Mouse (Mus musculus): Measurements from ENCODE around the gene Fkbp15. TPM values are rescaled to one million over a fixed set of nuclear protein-coding genes. Genes with fewer than 3 reads are reported as not detected.
A peak's percentile ranks its signal among the peaks of the same experiment; 100 is the strongest.

Gene Fkbp15
- polyA plus RNA-seq, 1 experiment from 2014 or later = 18.2 TPM

- peaks cover 64% of the 10 kb centered on the region for H3K36me3 ChIP-seq
- H3K4me2 ChIP-seq = no peak overlapping the region
- H3K4me3 ChIP-seq = no peak overlapping the region
- H3K27me3 ChIP-seq (replicated peaks) = no peaks in the 10 kb centered on the region
- H3K9ac ChIP-seq = no peak overlapping the region
- no peak for ATAC-seq (ENCODE audit: insufficient number of reproducible peaks, low FRiP score)
- H3K4me1 ChIP-seq (replicated peaks) = no peaks in the 10 kb centered on the region
- no peaks in the 10 kb centered on the region for H3K9me3 ChIP-seq (replicated peaks)
- WGBS = 75% methylated on average over 5 of the region's 5 CpGs
- no peak overlapping the region for H3K27ac ChIP-seq (ENCODE audit: poor library complexity, severe bottlenecking)
These were observed 29.5 kb upstream of the Fkbp15 start for GRCm38 (mm10) chr4:62389592-62390512.

- 89% methylated on average over 7 of the region's 7 CpGs for WGBS
- H3K36me3 ChIP-seq = peaks cover 49% of the 10 kb centered on the region
These were observed 25.1 kb upstream of the Fkbp15 start for GRCm38 (mm10) chr4:62385439-62385838.

DNA sequence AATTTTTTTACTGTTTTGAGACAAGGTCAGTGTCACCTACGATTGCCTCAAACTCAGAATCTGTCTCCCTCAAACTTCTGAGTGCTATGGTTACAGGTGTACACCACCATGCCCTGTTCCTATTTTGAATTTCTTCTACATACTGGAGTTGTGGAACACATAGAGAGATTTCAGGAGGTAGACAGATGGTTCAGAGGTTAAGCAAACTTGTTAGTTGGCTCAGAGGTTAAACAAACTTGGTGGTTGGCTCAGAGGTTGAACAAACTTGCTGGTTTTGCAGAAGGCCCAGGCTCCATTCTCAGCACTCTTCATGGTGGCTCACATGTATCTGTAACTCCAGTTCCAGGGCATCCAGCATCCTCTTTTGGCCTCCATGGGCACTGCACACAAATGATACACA is 23.8 kb upstream of the Fkbp15 start:
- no peak overlapping the region for H3K4me2 ChIP-seq
- H3K4me1 ChIP-seq (replicated peaks) = peaks cover 4% of the 10 kb centered on the region; the same call in 1 of the 2 replicates
- H3K36me3 ChIP-seq = peaks cover 38% of the 10 kb centered on the region
- no peaks in the 10 kb centered on the region for H3K27me3 ChIP-seq (replicated peaks)
- no peak overlapping the region for H3K27ac ChIP-seq (ENCODE audit: poor library complexity, severe bottlenecking)
- no peak for ATAC-seq (ENCODE audit: insufficient number of reproducible peaks, low FRiP score)
- H3K9ac ChIP-seq = no peak overlapping the region
- WGBS = 83% methylated on average over 1 of the region's 1 CpGs
- no peaks in the 10 kb centered on the region for H3K9me3 ChIP-seq (replicated peaks)
- no peak overlapping the region for H3K4me3 ChIP-seq

More at GRCm38 (mm10) chr4:62385439-62385838, 25.1 kb upstream of the Fkbp15 start:
- Histone ChIP-seq H3K4me3 (no peak overlapping the region), H3K4me1 (replicated peaks) (peaks cover 4% of the 10 kb centered on the region; the same call in 1 of the 2 replicates), H3K27ac (ENCODE audit: poor library complexity, severe bottlenecking) (no peak overlapping the region), H3K9me3 (replicated peaks) (no peaks in the 10 kb centered on the region), H3K4me2 (no peak overlapping the region), H3K9ac (no peak overlapping the region), H3K27me3 (replicated peaks) (no peaks in the 10 kb centered on the region)
- ATAC-seq (ENCODE audit: insufficient number of reproducible peaks, low FRiP score) = no peak

- H3K9ac ChIP-seq = no peak overlapping the region
- no peak overlapping the region for H3K4me3 ChIP-seq
- H3K27me3 ChIP-seq (replicated peaks) = no peaks in the 10 kb centered on the region
- 78% methylated on average over 7 of the region's 7 CpGs for WGBS
- no peak for ATAC-seq (ENCODE audit: insufficient number of reproducible peaks, low FRiP score)
- H3K4me1 ChIP-seq (replicated peaks) = peaks cover 6% of the 10 kb centered on the region; the same call in 1 of the 2 replicates
- peaks cover 35% of the 10 kb centered on the region for H3K36me3 ChIP-seq
- no peak overlapping the region for H3K4me2 ChIP-seq
- H3K9me3 ChIP-seq (replicated peaks) = no peaks in the 10 kb centered on the region
- H3K27ac ChIP-seq (ENCODE audit: poor library complexity, severe bottlenecking) = no peak overlapping the region
These were observed 23.4 kb upstream of the Fkbp15 start for GRCm38 (mm10) chr4:62383752-62384151.

GRCm38 (mm10) chr4:62383207-62383606 is 22.9 kb upstream of the Fkbp15 start:
- Histone ChIP-seq H3K27ac (ENCODE audit: poor library complexity, severe bottlenecking) (no peak overlapping the region), H3K4me2 (no peak overlapping the region), H3K27me3 (replicated peaks) (no peaks in the 10 kb centered on the region), H3K9me3 (replicated peaks) (no peaks in the 10 kb centered on the region), H3K9ac (no peak overlapping the region), H3K4me1 (replicated peaks) (peaks cover 9% of the 10 kb centered on the region; the same call in 1 of the 2 replicates), H3K4me3 (no peak overlapping the region), H3K36me3 (peaks cover 30% of the 10 kb centered on the region)
- ATAC-seq (ENCODE audit: insufficient number of reproducible peaks, low FRiP score) = no peak
- WGBS = 85% methylated on average over 6 of the region's 6 CpGs

GRCm38 (mm10) chr4:62379724-62380381 is 19.5 kb upstream of the Fkbp15 start:
- H3K4me1 ChIP-seq (replicated peaks) = peaks cover 11% of the 10 kb centered on the region
- no peak overlapping the region for H3K27ac ChIP-seq (ENCODE audit: poor library complexity, severe bottlenecking)
- no peaks in the 10 kb centered on the region for H3K9me3 ChIP-seq (replicated peaks)
- H3K36me3 ChIP-seq = peaks cover 7% of the 10 kb centered on the region; the same call in 1 of the 2 replicates
- H3K4me3 ChIP-seq = no peak overlapping the region
- H3K4me2 ChIP-seq = no peak overlapping the region
- no peak overlapping the region for H3K9ac ChIP-seq
- WGBS = 75% methylated on average over 9 of the region's 9 CpGs
- no peaks in the 10 kb centered on the region for H3K27me3 ChIP-seq (replicated peaks)
- ATAC-seq (ENCODE audit: insufficient number of reproducible peaks, low FRiP score) = no peak

- WGBS = 89% methylated on average over 2 of the region's 2 CpGs
- H3K4me1 ChIP-seq (replicated peaks) = peaks cover 41% of the 10 kb centered on the region
- no peak overlapping the region for H3K27ac ChIP-seq (ENCODE audit: poor library complexity, severe bottlenecking)
- H3K4me3 ChIP-seq = no peak overlapping the region
- H3K36me3 ChIP-seq = no peaks in the 10 kb centered on the region
- no peak overlapping the region for H3K9ac ChIP-seq
- H3K9me3 ChIP-seq (replicated peaks) = no peaks in the 10 kb centered on the region
- no peaks in the 10 kb centered on the region for H3K27me3 ChIP-seq (replicated peaks)
- ATAC-seq (ENCODE audit: insufficient number of reproducible peaks, low FRiP score) = no peak
- no peak overlapping the region for H3K4me2 ChIP-seq
These were observed 15.8 kb upstream of the Fkbp15 start for GRCm38 (mm10) chr4:62376123-62376522.

GRCm38 (mm10) chr4:62374342-62374741 is 14.0 kb upstream of the Fkbp15 start:
- Histone ChIP-seq H3K9ac (no peak overlapping the region), H3K27me3 (replicated peaks) (no peaks in the 10 kb centered on the region), H3K4me1 (replicated peaks) (peaks cover 48% of the 10 kb centered on the region), H3K27ac (ENCODE audit: poor library complexity, severe bottlenecking) (0 out of 2 replicates have a peak overlapping the region, but pooled peaks have one; percentile 6), H3K9me3 (replicated peaks) (no peaks in the 10 kb centered on the region), H3K4me3 (no peak overlapping the region), H3K36me3 (no peaks in the 10 kb centered on the region), H3K4me2 (peak overlapping the region; percentile 25; the same call in 1 of the 2 replicates)
- 43% methylated on average over 4 of the region's 4 CpGs for WGBS
- ATAC-seq (ENCODE audit: insufficient number of reproducible peaks, low FRiP score) = no peak

DNA sequence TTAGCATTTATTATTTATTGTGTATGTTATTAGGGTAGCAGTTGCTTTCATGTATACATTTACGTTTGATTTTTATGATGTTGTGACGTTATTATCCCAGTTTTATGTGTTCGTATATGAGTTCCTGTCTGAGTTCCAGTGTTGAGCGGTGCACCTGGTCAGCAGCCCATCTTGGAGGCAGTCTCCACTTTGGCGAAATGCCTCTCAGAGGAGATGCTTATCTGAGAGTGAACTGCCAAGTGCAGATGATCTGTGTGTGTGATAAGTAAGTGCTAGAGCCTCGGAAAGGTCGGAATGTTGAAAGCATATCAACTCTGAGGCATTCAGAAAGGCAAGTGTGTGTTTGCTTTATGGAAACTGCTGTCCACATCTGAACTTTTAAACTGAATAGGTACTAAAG is 13.3 kb upstream of the Fkbp15 start:
- no peak overlapping the region for H3K4me2 ChIP-seq
- no peak overlapping the region for H3K4me3 ChIP-seq
- H3K4me1 ChIP-seq (replicated peaks) = peaks cover 52% of the 10 kb centered on the region
- WGBS = 61% methylated on average over 7 of the region's 7 CpGs
- no peaks in the 10 kb centered on the region for H3K9me3 ChIP-seq (replicated peaks)
- H3K9ac ChIP-seq = no peak overlapping the region
- H3K36me3 ChIP-seq = no peaks in the 10 kb centered on the region
- H3K27ac ChIP-seq (ENCODE audit: poor library complexity, severe bottlenecking) = no peak overlapping the region
- ATAC-seq (ENCODE audit: insufficient number of reproducible peaks, low FRiP score) = no peak
- no peaks in the 10 kb centered on the region for H3K27me3 ChIP-seq (replicated peaks)

DNA sequence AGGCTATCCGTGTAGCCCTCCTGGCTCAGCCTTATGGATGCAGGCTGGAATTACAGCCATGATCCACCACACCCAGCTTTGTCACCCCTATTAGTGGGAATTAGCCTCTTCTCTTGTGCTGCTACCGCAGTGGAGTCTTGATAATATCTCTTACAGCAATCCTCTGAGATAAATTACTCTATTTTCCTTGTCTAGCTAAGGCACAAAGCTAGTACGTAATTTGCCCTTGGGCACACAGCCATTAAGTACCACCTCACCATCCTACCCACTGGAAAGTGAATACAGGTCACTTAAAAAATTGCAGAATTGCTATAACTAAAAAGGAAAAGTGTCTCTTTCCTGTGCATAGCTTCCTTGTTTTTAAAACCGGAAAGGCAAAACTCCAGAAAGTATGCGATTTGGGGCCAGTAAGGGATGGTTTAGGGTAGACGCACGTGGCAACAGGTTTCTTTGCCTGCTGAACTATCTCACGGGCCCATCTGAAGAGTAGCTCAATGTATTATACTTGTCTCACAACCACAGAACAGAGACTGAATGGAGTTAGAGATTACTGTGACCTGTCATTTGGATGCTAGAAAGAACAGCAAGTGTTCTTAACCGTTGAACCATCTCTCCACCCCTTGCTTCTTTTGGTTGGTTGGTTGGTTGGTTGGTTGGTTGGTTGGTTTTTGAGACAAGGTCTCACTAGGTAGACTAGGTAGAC is 12.6 kb upstream of the Fkbp15 start:
- H3K4me3 ChIP-seq = no peak overlapping the region

GRCm38 (mm10) chr4:62372410-62372809 is 12.1 kb upstream of the Fkbp15 start:
- Histone ChIP-seq H3K9ac (no peak overlapping the region), H3K4me1 (replicated peaks) (peaks cover 51% of the 10 kb centered on the region), H3K27me3 (replicated peaks) (no peaks in the 10 kb centered on the region), H3K27ac (ENCODE audit: poor library complexity, severe bottlenecking) (no peak overlapping the region), H3K4me3 (no peak overlapping the region), H3K4me2 (no peak overlapping the region), H3K36me3 (no peaks in the 10 kb centered on the region), H3K9me3 (replicated peaks) (no peaks in the 10 kb centered on the region)
- 48% methylated on average over 1 of the region's 1 CpGs for WGBS
- no peak for ATAC-seq (ENCODE audit: insufficient number of reproducible peaks, low FRiP score)

More for the DNA sequence above, 12.6 kb upstream of the Fkbp15 start:
- Histone ChIP-seq H3K4me2 (no peak overlapping the region), H3K9me3 (replicated peaks) (no peaks in the 10 kb centered on the region), H3K27me3 (replicated peaks) (no peaks in the 10 kb centered on the region), H3K27ac (ENCODE audit: poor library complexity, severe bottlenecking) (no peak overlapping the region), H3K9ac (no peak overlapping the region), H3K36me3 (no peaks in the 10 kb centered on the region), H3K4me1 (replicated peaks) (peaks cover 51% of the 10 kb centered on the region)
- no peak for ATAC-seq (ENCODE audit: insufficient number of reproducible peaks, low FRiP score)
- WGBS = 81% methylated on average over 9 of the region's 9 CpGs
